Mouse (Mus musculus) granulocyte monocyte progenitor cell, adult 5-6 weeks (primary cell): ENCODE results near the gene Ppp1r3a. TPM values are rescaled to one million over a fixed set of nuclear protein-coding genes. Genes with fewer than 3 reads are reported as not detected.
"Not testable (repeated sequence)": the region's sequence is repeated elsewhere in the genome, so short reads cannot be mapped to it uniquely, and the experiment has no call there.

ENCODE experiments used
- ATAC-seq: replicated peaks from 2 replicates; pipeline ENCODE4 v1.8.0; 2016; ENCODE audit warnings: mild to moderate bottlenecking, moderate TSS enrichment, inconsistent platforms; ENCODE audit not compliant: poor library complexity, severe bottlenecking
- total RNA-seq, 2 experiments: library from RNA; stranded (forward) in 1 of 2; stranded (reverse) in 1 of 2; fragments of 200-712, 200-1000 nt in 1 of 2; fragments of >200 nt in 1 of 2; fragmentation: Nextera tagmentation in 1 of 2; gene quantifications; 2 replicates each; pipeline ENCODE4 v1.2.3; 2014 to 2017

Gene Ppp1r3a
- not detected in 2 replicates for total RNA-seq (2014; fragmentation: Nextera tagmentation)
- total RNA-seq (2017): not detected in 2 replicates

GRCm38 (mm10) chr6:14754901-14755591, at the start of gene Ppp1r3a:
Gene Ppp1r3a, minus strand, starts transcription at chr6:14755274.
- no peak for ATAC-seq

GRCm38 (mm10) chr6:14787157-14787938, 32.3 kb upstream of the Ppp1r3a start:
- ATAC-seq: no peak

- no peak for ATAC-seq
These were observed 22.8 kb upstream of the Ppp1r3a start for GRCm38 (mm10) chr6:14777920-14778319.

- ATAC-seq: no peak
These were observed 16.6 kb upstream of the Ppp1r3a start for GRCm38 (mm10) chr6:14771717-14772116.

- no peak for ATAC-seq
These were observed 2.4 kb upstream of the Ppp1r3a start for GRCm38 (mm10) chr6:14757486-14757885.

DNA sequence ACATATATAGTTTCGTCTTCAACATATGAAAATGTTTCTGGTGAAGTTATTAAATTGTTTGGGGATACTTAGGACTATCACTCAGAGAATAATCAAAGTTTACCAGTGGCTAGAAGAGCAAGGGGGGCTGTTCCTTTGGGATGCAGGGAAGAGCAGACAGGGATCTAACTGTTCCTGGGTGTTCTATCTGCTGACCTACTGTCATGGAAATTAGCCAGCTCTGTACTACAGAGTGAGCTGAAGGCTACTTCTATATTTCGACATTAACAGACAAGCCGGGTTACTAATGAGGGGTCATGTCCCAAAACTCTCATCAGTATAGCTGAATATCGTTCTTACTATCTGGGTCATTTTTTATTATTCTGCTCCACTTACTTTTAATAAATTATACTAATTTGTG, 1.6 kb downstream of the Ppp1r3a start:
- ATAC-seq: no peak

GRCm38 (mm10) chr6:14752211-14752610, 2.9 kb downstream of the Ppp1r3a start:
- no peak for ATAC-seq

- no peak for ATAC-seq
These were observed 8.1 kb downstream of the Ppp1r3a start for GRCm38 (mm10) chr6:14747000-14747399.

GRCm38 (mm10) chr6:14736017-14736416, 19.1 kb downstream of the Ppp1r3a start:
- ATAC-seq: no peak

DNA sequence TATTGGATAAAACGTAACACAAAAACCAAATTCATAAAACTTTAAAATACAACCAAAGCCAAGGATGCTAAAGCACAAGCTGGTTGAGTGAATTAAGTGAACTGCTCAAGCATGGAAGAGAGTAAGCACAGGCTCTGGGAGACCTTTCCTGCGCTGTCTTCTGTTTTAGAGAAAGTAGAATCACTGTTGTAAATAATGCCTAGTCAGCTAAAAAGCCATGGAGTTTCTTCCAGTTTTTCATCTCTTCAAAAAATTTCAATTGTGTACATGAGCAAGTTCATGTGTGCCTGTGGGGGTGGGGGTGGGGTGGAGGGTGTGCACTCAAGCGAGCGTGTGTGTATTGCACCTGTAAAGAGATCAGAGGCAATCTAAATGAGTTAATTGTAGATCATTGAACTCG, 24.1 kb downstream of the Ppp1r3a start:
- no peak for ATAC-seq

GRCm38 (mm10) chr6:14720772-14721414, 34.2 kb downstream of the Ppp1r3a start:
- ATAC-seq: no peak

- ATAC-seq: no peak
These were observed 34.8 kb downstream of the Ppp1r3a start for GRCm38 (mm10) chr6:14720110-14720771.

- ATAC-seq: no peak
These were observed 39.7 kb downstream of the Ppp1r3a start for GRCm38 (mm10) chr6:14715129-14715989.

- no peak for ATAC-seq
These were observed 42.9 kb downstream of the Ppp1r3a start for GRCm38 (mm10) chr6:14712146-14712545.

DNA sequence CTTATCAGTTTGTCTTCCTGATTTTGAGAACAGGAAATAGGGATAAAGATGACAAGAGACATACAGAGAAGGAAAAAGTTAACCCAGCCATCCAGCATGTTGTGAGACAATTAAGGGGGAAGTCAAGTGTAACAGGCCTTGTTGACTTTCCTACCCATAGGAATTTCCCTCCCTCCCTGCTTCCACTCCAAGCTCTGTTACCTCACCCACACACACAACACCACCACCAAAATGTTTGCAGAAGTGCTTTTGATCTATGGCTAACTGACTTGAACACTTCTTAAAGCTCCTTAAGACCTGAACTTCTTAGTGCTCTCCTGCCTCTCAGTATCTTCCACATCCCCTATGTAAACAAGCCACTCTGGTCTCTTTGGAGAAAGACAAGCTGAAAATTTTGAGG, 55.0 kb downstream of the Ppp1r3a start:
- no peak for ATAC-seq

- ATAC-seq: not testable (repeated sequence)
These were observed 75.7 kb downstream of the Ppp1r3a start for GRCm38 (mm10) chr6:14679231-14679887.

DNA sequence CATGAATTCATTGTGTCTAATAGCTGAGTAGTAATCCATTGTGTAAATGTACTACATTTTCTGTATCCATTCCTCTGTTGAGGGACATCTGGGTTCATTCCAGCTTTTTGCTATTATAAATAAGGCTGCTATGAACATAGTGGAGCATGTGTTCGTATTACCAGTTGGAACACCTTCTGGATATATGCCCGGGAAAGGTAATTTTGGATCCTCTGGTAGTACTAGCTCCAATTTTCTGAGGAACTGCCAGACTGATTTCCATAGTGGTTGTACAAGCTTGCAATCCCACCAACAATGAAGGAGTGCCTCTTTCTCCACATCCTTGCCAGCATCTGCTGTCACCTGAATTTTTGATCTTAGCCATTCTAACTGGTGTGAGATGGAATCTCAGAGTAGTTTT, 86.1 kb downstream of the Ppp1r3a start:
- ATAC-seq: not testable (repeated sequence)

GRCm38 (mm10) chr6:14667651-14668050, 87.4 kb downstream of the Ppp1r3a start:
- ATAC-seq: not testable (repeated sequence)
